Mouse (Mus musculus): Measurements from ENCODE around the gene Otogl. TPM values are rescaled to one million over a fixed set of nuclear protein-coding genes. Genes with fewer than 3 reads are reported as not detected.
"Not testable (repeated sequence)": the region's sequence is repeated elsewhere in the genome, so short reads cannot be mapped to it uniquely, and the experiment has no call there.

Otogl gene
- polyA plus RNA-seq, 1 experiment from 2014 or later = not detected

DNA sequence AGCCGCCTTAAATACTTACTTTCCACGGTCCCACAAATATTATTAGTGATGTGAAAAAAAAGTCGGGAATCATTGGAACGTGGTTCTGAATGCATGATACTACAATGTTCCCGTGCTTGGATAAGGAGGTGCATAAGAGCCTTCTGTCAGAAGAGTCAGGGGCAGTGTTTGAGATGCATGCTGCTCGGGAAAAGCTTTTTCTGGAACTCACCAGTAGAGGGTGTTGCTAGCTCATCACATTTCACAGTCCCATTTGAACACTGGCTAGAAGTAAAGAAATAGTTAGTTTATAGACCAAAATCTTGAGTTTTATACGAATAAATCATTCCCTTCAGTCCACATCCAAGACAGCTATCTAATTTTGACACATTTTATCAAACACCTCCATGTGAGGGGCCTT lies 53.2 kb downstream of the Otogl start:
- H3K27me3 ChIP-seq = no peaks in the 10 kb centered on the region
- no peak overlapping the region for H3K4me2 ChIP-seq
- no peak overlapping the region for H3K27ac ChIP-seq
- H3K9ac ChIP-seq = no peak overlapping the region
- H3K36me3 ChIP-seq (ENCODE audit: poor library complexity, severe bottlenecking) = no peaks in the 10 kb centered on the region
- 24% methylated on average over 7 of the region's 7 CpGs for WGBS
- H3K4me3 ChIP-seq = no peak overlapping the region
- peak; percentile 57; the same call in 1 of the 2 replicates for ATAC-seq
- no peaks in the 10 kb centered on the region for H3K9me3 ChIP-seq (replicated peaks)
- no peaks in the 10 kb centered on the region for H3K4me1 ChIP-seq

DNA sequence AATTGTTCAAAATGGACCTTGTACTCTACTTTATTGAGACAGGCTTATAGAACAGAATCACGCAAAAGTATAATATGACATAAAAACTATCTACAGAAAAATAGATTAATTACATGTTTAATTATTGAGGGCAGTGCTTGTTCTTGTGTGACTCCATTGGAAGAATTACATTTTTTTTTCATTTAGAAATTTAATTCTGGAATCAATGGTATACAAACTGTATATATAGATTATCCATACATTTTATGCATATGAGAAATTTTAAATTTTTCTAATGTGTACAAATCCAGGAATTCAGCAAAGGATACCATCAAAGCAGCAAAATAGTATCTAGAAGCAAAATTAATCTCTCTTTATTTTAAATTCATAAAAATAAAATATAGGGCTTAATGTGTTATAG lies 67.0 kb downstream of the Otogl start:
- WGBS = 93% methylated on average over 1 of the region's 1 CpGs

DNA sequence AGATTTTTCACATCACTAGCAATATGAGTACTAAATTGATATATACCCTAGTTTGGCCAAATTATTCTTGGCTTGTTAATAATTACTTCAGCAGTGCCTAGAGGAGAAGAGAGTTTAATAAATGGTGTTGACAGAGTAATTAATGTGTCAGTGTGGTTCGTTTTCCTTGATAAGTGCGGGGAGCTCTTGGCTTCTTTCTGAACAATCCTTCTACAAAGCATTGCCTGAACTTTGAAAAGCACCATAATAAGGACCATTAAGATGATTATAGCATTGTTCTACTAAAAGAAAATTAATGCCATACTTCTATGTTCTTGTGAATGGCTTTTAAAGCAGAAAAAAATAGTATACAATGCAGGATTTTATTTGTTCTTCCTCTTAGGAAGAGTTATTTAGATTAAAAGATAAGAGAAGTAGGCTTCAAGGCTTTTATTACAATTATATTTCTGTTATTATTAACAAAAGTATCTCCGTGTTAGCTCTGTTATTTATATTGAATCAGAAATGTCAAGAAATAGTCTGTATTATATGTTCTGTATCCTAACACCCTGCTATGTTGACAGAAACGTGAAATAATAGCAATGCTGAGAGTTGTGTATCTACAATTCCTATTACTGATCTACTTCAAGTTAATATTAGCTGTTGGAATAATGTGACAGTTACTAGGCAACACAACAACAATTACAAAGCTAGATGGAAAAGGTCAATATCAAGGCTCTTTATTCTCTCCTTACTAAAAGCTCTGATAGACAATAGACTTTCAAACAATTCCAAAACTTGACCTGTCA lies 77.3 kb downstream of the Otogl start:
- WGBS = 60% methylated on average over 4 of the region's 4 CpGs
- H3K9me3 ChIP-seq (replicated peaks) = no peaks in the 10 kb centered on the region
- peak; percentile 38; the same call in 1 of the 2 replicates for ATAC-seq

More for the DNA sequence above, 67.0 kb downstream of the Otogl start:
- Histone ChIP-seq H3K4me1 (no peaks in the 10 kb centered on the region), H3K9ac (no peak overlapping the region), H3K9me3 (replicated peaks) (no peaks in the 10 kb centered on the region), H3K27ac (no peak overlapping the region), H3K36me3 (ENCODE audit: poor library complexity, severe bottlenecking) (no peaks in the 10 kb centered on the region), H3K27me3 (no peaks in the 10 kb centered on the region), H3K4me3 (no peak overlapping the region), H3K4me2 (no peak overlapping the region)
- no peak for ATAC-seq

DNA sequence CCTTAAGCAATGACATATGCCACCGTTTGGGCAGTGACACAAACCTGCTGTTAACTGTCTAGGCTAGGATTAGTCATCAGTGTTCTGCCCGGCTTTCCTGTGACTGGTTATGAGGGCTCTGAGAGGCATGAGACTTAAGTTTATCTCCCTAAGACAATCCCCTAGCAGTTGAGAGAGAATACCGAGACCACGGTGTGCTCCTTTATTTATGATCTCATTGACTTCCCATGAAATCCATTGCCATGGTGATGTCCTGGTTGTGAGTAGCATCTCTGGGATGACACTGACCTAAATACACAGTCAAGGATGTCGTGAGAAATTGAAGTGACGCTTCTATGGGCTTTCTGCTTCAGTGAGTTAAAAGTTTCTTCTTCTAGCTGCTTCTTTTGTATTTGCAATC lies 82.8 kb downstream of the Otogl start:
- no peak overlapping the region for H3K4me2 ChIP-seq
- 89% methylated on average over 6 of the region's 6 CpGs for WGBS
- H3K4me1 ChIP-seq = no peaks in the 10 kb centered on the region
- no peaks in the 10 kb centered on the region for H3K27me3 ChIP-seq
- no peaks in the 10 kb centered on the region for H3K36me3 ChIP-seq (ENCODE audit: poor library complexity, severe bottlenecking)
- no peaks in the 10 kb centered on the region for H3K9me3 ChIP-seq (replicated peaks)
- no peak overlapping the region for H3K4me3 ChIP-seq
- no peak overlapping the region for H3K27ac ChIP-seq
- H3K9ac ChIP-seq = no peak overlapping the region
- no peak for ATAC-seq

More for the DNA sequence above, 77.3 kb downstream of the Otogl start:
- Histone ChIP-seq H3K4me1 (no peaks in the 10 kb centered on the region), H3K36me3 (ENCODE audit: poor library complexity, severe bottlenecking) (no peaks in the 10 kb centered on the region), H3K27ac (no peak overlapping the region), H3K4me2 (no peak overlapping the region), H3K9ac (no peak overlapping the region), H3K27me3 (no peaks in the 10 kb centered on the region), H3K4me3 (no peak overlapping the region)

DNA sequence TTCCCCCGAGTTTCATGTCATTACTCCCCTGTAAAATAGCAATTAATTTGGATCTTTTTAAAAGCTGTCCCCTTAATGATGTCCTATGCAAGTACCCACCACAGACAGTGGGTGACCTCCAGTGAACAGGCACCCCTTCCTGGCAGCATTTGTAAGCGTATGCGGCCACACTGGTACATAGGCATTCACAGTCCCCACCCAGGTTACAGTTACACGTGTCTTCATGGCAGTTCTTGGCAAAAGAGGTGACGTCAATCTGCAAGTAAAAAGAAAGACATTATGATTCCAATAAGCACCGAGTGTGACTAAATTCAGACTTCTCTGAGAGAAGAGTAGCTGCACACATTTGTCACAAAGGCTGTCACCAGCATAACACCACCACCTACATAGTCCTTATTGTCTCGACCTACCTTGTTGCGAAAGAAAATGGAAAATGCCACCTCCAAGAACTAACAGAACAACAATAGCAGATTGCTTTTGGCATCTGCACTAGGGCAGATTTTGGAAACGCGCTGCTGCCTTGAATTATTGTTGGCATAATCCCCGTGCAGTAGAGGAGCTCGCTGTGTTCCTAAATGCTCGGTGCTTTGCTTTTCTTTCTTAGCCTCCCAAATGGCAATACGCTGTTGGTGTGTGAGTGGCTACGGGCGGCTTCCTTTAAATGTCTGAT lies 98.0 kb downstream of the Otogl start:
- H3K36me3 ChIP-seq (ENCODE audit: poor library complexity, severe bottlenecking) = no peaks in the 10 kb centered on the region
- no peaks in the 10 kb centered on the region for H3K9me3 ChIP-seq (replicated peaks)
- H3K27me3 ChIP-seq = no peaks in the 10 kb centered on the region
- no peak overlapping the region for H3K9ac ChIP-seq
- H3K27ac ChIP-seq = no peak overlapping the region
- WGBS = 78% methylated on average over 16 of the region's 16 CpGs
- no peak overlapping the region for H3K4me2 ChIP-seq
- peak; percentile 43; the same call in 1 of the 2 replicates for ATAC-seq
- H3K4me1 ChIP-seq = no peaks in the 10 kb centered on the region
- no peak overlapping the region for H3K4me3 ChIP-seq

DNA sequence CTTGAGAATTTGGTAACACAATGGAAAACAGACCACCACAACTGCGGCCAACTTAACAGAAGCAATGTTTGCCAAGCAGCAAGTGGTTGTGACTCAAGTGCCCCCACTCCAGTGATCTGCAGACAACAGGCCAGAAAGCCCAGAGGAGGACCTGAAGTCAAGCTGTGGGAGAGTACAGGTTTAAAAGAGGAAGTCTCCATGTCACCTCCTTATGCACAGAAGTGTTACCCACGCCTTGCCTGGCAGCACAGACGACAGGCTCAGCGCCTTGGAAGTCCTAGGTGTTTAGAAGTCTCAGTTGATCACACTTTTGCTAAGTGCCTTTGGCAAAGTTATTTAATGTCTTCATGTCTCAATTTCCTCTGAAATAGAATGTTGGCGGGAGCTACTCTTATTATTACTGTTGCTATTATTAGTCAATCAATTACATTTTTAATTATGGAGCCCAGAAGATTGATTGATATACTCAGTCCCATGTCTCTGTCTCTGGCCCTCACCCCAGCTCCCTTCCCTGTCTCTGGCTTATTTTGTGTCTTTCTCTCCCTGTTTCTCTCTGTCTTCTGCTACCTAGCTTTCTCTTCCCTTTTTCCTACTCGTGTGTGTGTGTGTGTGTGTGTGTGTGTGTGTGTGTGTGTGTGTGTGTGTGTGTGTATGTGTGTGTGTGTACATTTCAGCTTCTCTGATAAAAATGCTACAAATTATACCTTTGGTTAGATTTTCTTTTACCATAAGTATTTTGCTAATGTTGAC lies 101.1 kb downstream of the Otogl start:
- Histone ChIP-seq H3K4me3 (no peak overlapping the region), H3K27me3 (no peaks in the 10 kb centered on the region), H3K4me2 (no peak overlapping the region), H3K27ac (no peak overlapping the region), H3K4me1 (no peaks in the 10 kb centered on the region), H3K36me3 (ENCODE audit: poor library complexity, severe bottlenecking) (no peaks in the 10 kb centered on the region), H3K9me3 (replicated peaks) (no peaks in the 10 kb centered on the region), H3K9ac (no peak overlapping the region)
- 83% methylated on average over 6 of the region's 6 CpGs for WGBS
- ATAC-seq = no peak

DNA sequence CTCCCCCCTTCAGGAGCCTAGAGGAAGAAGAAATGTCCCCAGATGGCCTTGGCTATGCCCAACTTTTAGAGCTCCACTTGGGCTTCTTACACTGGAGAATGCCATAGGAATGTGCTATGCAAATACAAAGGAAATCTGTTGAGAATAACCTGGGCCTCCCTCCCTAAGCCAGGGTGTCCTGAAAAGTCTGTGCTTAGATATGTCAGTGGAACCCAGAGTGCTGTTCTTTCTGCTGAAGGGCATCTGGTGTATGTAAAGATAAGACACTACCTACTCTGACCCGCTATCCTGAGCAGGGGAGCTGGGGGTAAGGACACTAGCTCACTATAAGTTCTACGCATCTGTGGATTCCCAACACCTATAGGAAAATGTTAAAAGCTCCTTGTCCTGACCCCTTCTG lies 106.7 kb downstream of the Otogl start:
- 92% methylated on average over 2 of the region's 2 CpGs for WGBS
- no peak for ATAC-seq

DNA sequence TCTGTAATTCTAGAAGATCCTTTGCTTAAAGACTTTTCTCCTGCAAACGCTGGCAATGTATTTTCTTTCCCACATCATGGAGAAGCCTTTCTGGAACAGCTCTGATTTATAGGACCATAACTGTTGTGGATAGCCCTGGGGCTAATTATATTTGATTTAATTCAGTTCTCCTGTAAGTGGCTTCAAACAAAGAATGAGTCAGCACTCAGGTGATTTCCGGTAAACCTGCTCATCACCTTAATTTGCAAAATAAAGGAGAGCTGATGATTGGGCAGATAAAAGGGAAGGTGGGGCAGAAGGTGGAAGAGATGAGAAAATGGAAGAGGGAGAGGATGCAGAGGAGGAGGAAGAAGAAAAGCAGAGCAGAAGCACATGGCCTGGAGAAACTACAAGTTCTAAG lies 107.6 kb downstream of the Otogl start:
- 82% methylated on average over 2 of the region's 2 CpGs for WGBS
- not testable (repeated sequence) for ATAC-seq; H3K9ac ChIP-seq; H3K27ac ChIP-seq; H3K4me3 ChIP-seq; H3K36me3 ChIP-seq (ENCODE audit: poor library complexity, severe bottlenecking); H3K27me3 ChIP-seq; H3K4me2 ChIP-seq; H3K4me1 ChIP-seq; H3K9me3 ChIP-seq (replicated peaks)

More for the DNA sequence above, 106.7 kb downstream of the Otogl start:
- Histone ChIP-seq H3K9me3 (replicated peaks) (no peaks in the 10 kb centered on the region), H3K27me3 (no peaks in the 10 kb centered on the region), H3K4me2 (no peak overlapping the region), H3K4me3 (no peak overlapping the region), H3K27ac (no peak overlapping the region), H3K4me1 (no peaks in the 10 kb centered on the region), H3K36me3 (ENCODE audit: poor library complexity, severe bottlenecking) (no peaks in the 10 kb centered on the region), H3K9ac (no peak overlapping the region)

DNA sequence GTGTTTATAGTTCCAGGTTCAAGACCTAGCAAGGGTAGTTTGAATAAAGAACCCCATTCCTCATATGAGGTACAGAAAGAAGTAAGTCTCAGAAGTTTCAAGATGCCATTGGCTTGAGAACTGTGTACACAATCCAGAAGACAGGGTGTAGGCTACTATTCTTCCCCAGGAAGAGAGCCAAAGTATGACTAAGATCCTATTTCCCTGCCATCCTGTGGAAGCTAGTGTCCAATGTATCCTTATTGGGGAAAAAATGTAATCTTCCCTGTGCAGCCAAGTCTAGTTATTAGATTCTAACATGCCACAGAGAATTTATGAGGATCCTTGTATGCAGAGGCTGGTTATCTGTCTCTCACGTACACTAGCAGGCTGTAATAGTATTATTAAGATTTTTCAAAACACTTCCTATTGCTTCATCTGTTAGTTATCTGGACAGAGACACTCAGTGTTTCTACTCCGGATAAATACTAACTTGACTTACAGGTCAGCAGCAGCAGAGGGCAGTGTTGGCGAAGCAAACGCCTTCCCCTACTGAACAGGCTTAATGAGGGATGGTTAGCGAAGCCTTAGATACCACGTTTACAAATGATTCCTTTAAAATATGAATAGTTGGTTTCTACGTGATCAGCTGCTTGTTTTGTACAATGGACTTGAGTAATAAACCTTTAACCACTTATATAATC lies 112.1 kb downstream of the Otogl start:
- Histone ChIP-seq H3K4me3 (no peak overlapping the region), H3K4me1 (no peaks in the 10 kb centered on the region), H3K27me3 (no peaks in the 10 kb centered on the region), H3K27ac (no peak overlapping the region), H3K36me3 (ENCODE audit: poor library complexity, severe bottlenecking) (no peaks in the 10 kb centered on the region), H3K9me3 (replicated peaks) (no peaks in the 10 kb centered on the region), H3K4me2 (no peak overlapping the region), H3K9ac (no peak overlapping the region)
- ATAC-seq = peak; percentile 90
- 12% methylated on average over 7 of the region's 7 CpGs for WGBS

DNA sequence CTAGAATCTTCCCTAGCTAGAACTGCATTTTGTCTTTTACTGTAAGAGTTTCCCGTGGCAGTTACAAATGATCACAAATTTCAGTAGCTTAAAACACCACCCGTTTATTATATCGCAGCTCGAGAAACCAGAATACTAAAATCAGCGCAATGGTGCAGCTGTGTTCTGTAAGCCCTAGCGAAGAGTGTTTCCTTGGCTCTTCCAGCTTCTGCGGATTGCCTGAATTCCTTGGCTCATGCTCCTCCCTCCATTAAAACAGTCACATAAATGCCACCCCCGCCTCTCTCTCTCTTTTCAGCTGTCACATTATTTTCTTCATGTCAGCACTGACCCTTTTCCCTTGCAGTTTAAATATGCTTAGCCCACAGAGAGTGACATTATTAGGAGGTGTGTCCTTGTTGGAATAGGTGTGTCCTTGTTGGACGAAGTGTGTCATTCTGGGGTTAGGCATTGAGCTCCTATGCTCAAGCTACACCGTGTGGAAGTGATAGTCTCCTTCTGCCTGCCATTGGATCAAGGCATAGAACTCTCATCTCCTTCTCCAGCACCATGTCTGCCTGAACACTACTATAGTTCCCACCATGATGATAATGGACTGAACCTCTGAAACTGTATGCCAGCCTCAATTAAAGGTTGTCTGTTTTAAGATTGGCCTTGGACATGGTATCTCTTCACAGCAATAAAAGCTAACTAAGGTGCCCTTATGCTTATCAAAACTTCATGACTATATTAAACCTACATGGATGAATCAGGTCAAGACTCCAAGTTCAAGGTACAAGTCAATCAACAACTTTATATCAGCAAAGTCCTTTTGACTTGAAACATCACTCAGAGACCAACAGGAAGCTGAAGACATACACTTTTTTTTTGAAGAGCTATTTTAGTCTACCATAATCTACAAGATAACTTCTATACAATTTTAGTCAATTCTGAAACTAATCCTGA lies 116.8 kb downstream of the Otogl start:
- Histone ChIP-seq H3K9ac (no peak overlapping the region), H3K36me3 (ENCODE audit: poor library complexity, severe bottlenecking) (no peaks in the 10 kb centered on the region), H3K9me3 (replicated peaks) (no peaks in the 10 kb centered on the region), H3K27ac (no peak overlapping the region), H3K4me3 (no peak overlapping the region), H3K27me3 (no peaks in the 10 kb centered on the region), H3K4me2 (no peak overlapping the region), H3K4me1 (no peaks in the 10 kb centered on the region)
- WGBS = 84% methylated on average over 10 of the region's 10 CpGs
- ATAC-seq = no peak

DNA sequence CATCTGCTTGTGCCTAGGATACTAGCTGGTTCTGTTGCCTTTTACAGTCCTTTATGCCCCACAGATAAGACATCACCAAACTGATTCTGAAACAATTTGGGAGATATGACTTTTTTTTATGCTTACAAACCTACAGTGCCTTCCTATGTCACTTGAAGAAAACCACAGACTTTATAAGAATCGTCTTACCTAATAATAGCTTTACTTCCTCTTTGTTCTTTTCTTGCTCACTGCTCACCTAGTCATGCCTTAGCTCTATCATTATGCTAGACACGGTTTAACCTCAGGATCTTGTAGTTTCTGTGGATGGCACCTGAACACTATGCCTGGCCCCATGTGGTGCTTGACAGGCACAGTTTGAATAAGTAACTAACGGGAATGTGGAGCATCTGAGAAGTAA lies 119.4 kb downstream of the Otogl start:
- H3K4me3 ChIP-seq = no peak overlapping the region
- H3K4me1 ChIP-seq = no peaks in the 10 kb centered on the region
- no peaks in the 10 kb centered on the region for H3K36me3 ChIP-seq (ENCODE audit: poor library complexity, severe bottlenecking)
- no peak overlapping the region for H3K9ac ChIP-seq
- ATAC-seq = no peak
- H3K9me3 ChIP-seq (replicated peaks) = no peaks in the 10 kb centered on the region
- no peaks in the 10 kb centered on the region for H3K27me3 ChIP-seq
- H3K27ac ChIP-seq = no peak overlapping the region
- WGBS = 89% methylated on average over 3 of the region's 3 CpGs
- H3K4me2 ChIP-seq = no peak overlapping the region
